Mouse (Mus musculus) brain, embryonic 14.5 days (tissue): Measurements from ENCODE around the gene N6amt1.

Source experiments
- CTCF ChIP-seq: fragments of 200-500 bp; IDR thresholded peaks from 2 replicates; pipeline ENCODE4 v1.5.1; 2012; ENCODE audit warnings: inconsistent platforms, mild to moderate bottlenecking, moderate library complexity, borderline replicate concordance; ENCODE audit not compliant: insufficient read depth, insufficient read length; ENCODE audit errors: extremely low read depth
- POLR2A ChIP-seq: fragments of 200-500 bp; IDR thresholded peaks from 2 replicates; pipeline ENCODE4 v1.6.1; 2012; ENCODE audit warnings: mild to moderate bottlenecking, inconsistent platforms, borderline replicate concordance; ENCODE audit not compliant: poor library complexity, insufficient read depth, insufficient read length, severe bottlenecking; ENCODE audit errors: extremely low read depth

DNA sequence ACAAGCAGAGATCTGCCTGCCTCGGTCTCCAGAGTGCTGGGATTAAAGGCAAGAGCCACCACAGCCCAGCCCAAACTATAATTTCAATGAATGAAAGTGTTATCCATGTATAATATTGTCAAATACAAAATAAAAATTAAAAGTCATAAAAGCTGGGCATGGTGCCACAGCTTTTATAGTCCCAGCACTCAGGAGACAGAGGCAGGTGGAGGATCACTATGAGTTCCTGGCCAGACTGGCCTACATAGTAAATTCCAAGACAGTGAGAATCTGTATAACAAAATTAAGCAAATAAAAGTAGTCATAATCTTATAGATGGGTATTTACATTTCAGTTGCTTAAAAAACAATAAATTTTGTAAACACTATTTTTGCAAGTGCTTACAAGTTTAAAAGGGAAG is 380 bp upstream of the N6amt1 start:
- no peak for TF ChIP-seq CTCF
- TF ChIP-seq POLR2A: no peak
